33 mouse cellular contexts compared by ENCODE assay signal in the genomic region with DNA sequence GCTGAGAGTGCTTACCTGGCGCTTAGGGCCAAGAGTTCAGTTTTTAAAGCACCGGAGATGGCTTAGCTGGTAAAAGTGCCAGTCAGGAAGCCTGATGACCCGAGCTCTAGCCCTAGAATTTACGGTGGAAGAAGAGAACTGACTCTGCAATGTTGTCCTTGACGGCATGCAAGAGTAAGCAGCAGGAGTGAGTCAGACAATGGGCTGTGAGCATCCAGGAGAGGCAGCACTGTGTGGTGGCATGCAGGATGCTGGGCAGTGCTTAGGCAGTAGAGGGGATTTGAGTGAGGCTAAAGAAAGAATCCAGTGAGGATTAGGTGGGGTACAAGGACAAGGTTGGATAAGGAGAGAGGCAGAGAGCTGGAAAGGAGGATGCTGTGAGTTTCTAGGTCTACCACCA. TPM values are rescaled to one million over a fixed set of nuclear protein-coding genes. Genes with fewer than 3 reads are reported as not detected.
DNase-seq lines count a peak whose midpoint lies in the region; ATAC-seq and TF ChIP-seq lines count a peak whose summit lies in the region.
"Had no signal": no experiment of that assay in that cellular context is flagged by ENCODE, and none has a peak within 500 bp of the region (broad histone marks: within the 10 kb centered on the region; RNA-seq: fewer than 3 reads in every experiment).

No protein-coding gene starts in this region.

- H3K27me3 ChIP-seq in kidney, embryonic 16.5 days (ENCODE audit: insufficient read depth, low read length), result no peaks in the 10 kb centered on the region
- no peaks in the 10 kb centered on the region for H3K27me3 ChIP-seq in E14TG2a.4 (ENCODE audit: insufficient read depth, low read length)
- no peaks in the 10 kb centered on the region for H3K27me3 ChIP-seq in Patski
- no peaks in the 10 kb centered on the region for H3K27me3 ChIP-seq in forebrain, embryonic 10.5 days (ENCODE audit: poor library complexity, severe bottlenecking)
- H3K27me3 ChIP-seq in intestine, embryonic 15.5 days (replicated peaks), result no peaks in the 10 kb centered on the region
- H3K27me3 ChIP-seq: forebrain, embryonic 12.5 days; hindbrain, embryonic 15.5 days; limb, embryonic 13.5 days; lung, embryonic 15.5 days; midbrain, embryonic 13.5 days had no signal

- no peak overlapping the region for H3K4me3 ChIP-seq in kidney, embryonic 16.5 days (ENCODE audit: low read length)
- H3K4me3 ChIP-seq in E14TG2a.4 (replicated peaks; ENCODE audit: low read length), result peak overlapping the region; percentile 1; the same call in 1 of the 2 replicates
- no peak overlapping the region for H3K4me3 ChIP-seq in forebrain, embryonic 10.5 days
- no peak overlapping the region for H3K4me3 ChIP-seq in intestine, embryonic 15.5 days (replicated peaks)
- H3K4me3 ChIP-seq: erythroblast, embryonic 14.5 days; forebrain, embryonic 12.5 days; heart, embryonic 13.5 days; hindbrain, embryonic 10.5 days; hindbrain, embryonic 15.5 days; layer of hippocampus, adult 2 months; limb, embryonic 13.5 days; lung, embryonic 15.5 days; midbrain, embryonic 13.5 days had no signal

- CTCF ChIA-PET in Patski (lab: Charles Lee), result interaction anchor here (0.9 to 2.4 kb wide), 6 partner anchors 9 to 141 kb away, joined by 3 to 6 read pairs (median 6); no protein-coding TSS in a partner anchor

- H3K36me3 ChIP-seq in kidney, embryonic 16.5 days (ENCODE audit: insufficient read depth, low read length), result no peaks in the 10 kb centered on the region
- H3K36me3 ChIP-seq in E14TG2a.4 (ENCODE audit: insufficient read depth, low read length), result no peaks in the 10 kb centered on the region
- H3K36me3 ChIP-seq in forebrain, embryonic 10.5 days (replicated peaks), result no peaks in the 10 kb centered on the region
- no peaks in the 10 kb centered on the region for H3K36me3 ChIP-seq in intestine, embryonic 15.5 days
- H3K36me3 ChIP-seq: forebrain, embryonic 12.5 days; G1E; heart, embryonic 13.5 days; hindbrain, embryonic 10.5 days; hindbrain, embryonic 15.5 days; limb, embryonic 13.5 days; lung, embryonic 15.5 days; midbrain, embryonic 13.5 days had no signal

- WGBS in kidney, embryonic 16.5 days, result 19% methylated on average over 5 of the region's 5 CpGs
- 41% methylated on average over 5 of the region's 5 CpGs for WGBS in forebrain, embryonic 10.5 days
- 57% methylated on average over 5 of the region's 5 CpGs for WGBS in intestine, embryonic 15.5 days

- POLR2A ChIA-PET in Patski (lab: Charles Lee), result interaction anchor here (1.2 kb wide), 1 partner anchor 17 kb away, joined by 4 read pairs; no protein-coding TSS in a partner anchor

- TF ChIP-seq CTCF in E14TG2a.4 (conservative IDR thresholded peaks at IDR 0.05; ENCODE audit: low read length) (no peak), Patski (IDR thresholded peaks at IDR 0.05) (peak; percentile 48)

- H3K4me2 ChIP-seq in kidney, embryonic 16.5 days (replicated peaks; ENCODE audit: low read depth, low read length), result no peak overlapping the region
- no peak overlapping the region for H3K4me2 ChIP-seq in intestine, embryonic 15.5 days (replicated peaks)
- H3K4me2 ChIP-seq: forebrain, embryonic 12.5 days; heart, embryonic 13.5 days; hindbrain, embryonic 15.5 days; limb, embryonic 13.5 days; liver, embryonic 11.5 days; lung, embryonic 15.5 days; midbrain, embryonic 13.5 days had no signal

- H3K9ac ChIP-seq in kidney, embryonic 16.5 days (replicated peaks; ENCODE audit: low read length), result no peak overlapping the region
- H3K9ac ChIP-seq in intestine, embryonic 15.5 days, result no peak overlapping the region
- H3K9ac ChIP-seq: forebrain, embryonic 12.5 days; forebrain, postnatal 0 days; heart, embryonic 13.5 days; hindbrain, embryonic 15.5 days; limb, embryonic 13.5 days; lung, embryonic 15.5 days; midbrain, embryonic 13.5 days had no signal

- H3K27ac ChIP-seq in kidney, embryonic 16.5 days (ENCODE audit: low read length), result no peak overlapping the region
- no peak overlapping the region for H3K27ac ChIP-seq in forebrain, embryonic 10.5 days
- H3K27ac ChIP-seq in intestine, embryonic 15.5 days, result no peak overlapping the region
- H3K27ac ChIP-seq: forebrain, embryonic 12.5 days; heart, embryonic 13.5 days; hindbrain, embryonic 10.5 days; hindbrain, embryonic 15.5 days; layer of hippocampus, adult 2 months; limb, embryonic 13.5 days; lung, embryonic 15.5 days; midbrain, embryonic 13.5 days; stomach, postnatal 0 days had no signal

- H3K4me1 ChIP-seq in kidney, embryonic 16.5 days (ENCODE audit: insufficient read depth, low read length), result no peaks in the 10 kb centered on the region
- peaks cover 91% of the 10 kb centered on the region for H3K4me1 ChIP-seq in E14TG2a.4 (replicated peaks; ENCODE audit: low read depth, low read length)
- peaks cover 16% of the 10 kb centered on the region for H3K4me1 ChIP-seq in forebrain, embryonic 10.5 days
- no peaks in the 10 kb centered on the region for H3K4me1 ChIP-seq in intestine, embryonic 15.5 days (replicated peaks)
- H3K4me1 ChIP-seq: hindbrain, embryonic 15.5 days; lung, embryonic 15.5 days; midbrain, embryonic 13.5 days had no signal

- ATAC-seq in kidney, embryonic 16.5 days (ENCODE audit: low FRiP score, low TSS enrichment), result 0 out of 2 replicates have a peak, but pooled peaks have one; percentile 31
- ATAC-seq in Patski, result peak; percentile 97
- no peak for ATAC-seq in intestine, embryonic 15.5 days
- ATAC-seq: activated CD4-positive, CD25-positive, alpha-beta regulatory T cell, adult 4 months; forebrain, postnatal 0 days; inflammation-experienced regulatory T-cells, adult 6 months; midbrain, embryonic 13.5 days had no signal

- H3K9me3 ChIP-seq in kidney, embryonic 16.5 days (ENCODE audit: low read length), result no peaks in the 10 kb centered on the region
- no peaks in the 10 kb centered on the region for H3K9me3 ChIP-seq in E14TG2a.4 (ENCODE audit: low read length)
- no peaks in the 10 kb centered on the region for H3K9me3 ChIP-seq in forebrain, embryonic 10.5 days
- no peaks in the 10 kb centered on the region for H3K9me3 ChIP-seq in intestine, embryonic 15.5 days
- H3K9me3 ChIP-seq: forebrain, embryonic 12.5 days; G1E; heart, embryonic 13.5 days; hindbrain, embryonic 10.5 days; hindbrain, embryonic 15.5 days; limb, embryonic 13.5 days; lung, embryonic 15.5 days; midbrain, embryonic 13.5 days had no signal

- in situ Hi-C loops in Patski (cut with MboI; ENCODE audit: low pct_unique_long_range_greater_than_20kb), result no loop called here

- peak; percentile 73 to 81 for DNase-seq in adrenal gland, adult (ENCODE audit: inconsistent age in 2 of 2, low spot score in 1 of 2)
- DNase-seq in adrenal gland, postnatal 25 days, result no peak
- DNase-seq in kidney, postnatal 36 days, result no peak
- no peak for DNase-seq in Patski (ENCODE audit: low read depth, low spot score)
- DNase-seq in forebrain, embryonic 10.5 days (ENCODE audit: extremely low spot score, low spot score), result no peak
- DNase-seq: cerebellum, adult 11-12 months; cerebellum, postnatal 10 days; forebrain, postnatal 0 days; heart, postnatal 14 days; kidney, adult 18-20 months; kidney, postnatal 10 days; lung, postnatal 36 days; right cerebral cortex, adult 18-20 months; spleen, adult 18-20 months; thymus, adult 18-20 months; thymus, postnatal 25 days had no signal

RNA-seq across cellular contexts. Expression of a gene that starts 15.6 kb away (rescaled TPM):
- 598 and 906 TPM in 2 replicates for total RNA-seq in adrenal gland, postnatal 25 days (2021)
- 82.9 and 96.3 TPM in 2 replicates for polyA plus RNA-seq in kidney, embryonic 16.5 days (2015; fragmentation: Nextera tagmentation; extraction: Ambion mirVana)
- polyA plus RNA-seq in Patski (2021), result 497 TPM
- polyA plus RNA-seq in forebrain, embryonic 10.5 days (2016; fragmentation: Nextera tagmentation; extraction: Ambion mirVana), result 42.4 and 47.0 TPM in 2 replicates
- 78.0 and 87.9 TPM in 2 replicates for polyA plus RNA-seq in intestine, embryonic 15.5 days (2015; fragmentation: Nextera tagmentation; extraction: Ambion mirVana)

Comparison
In these comparisons a context has a peak if more than half of its experiments do, and no peak if none do; other contexts are left out.
1. DNase-seq: peak in adrenal gland, adult (2 of 2); none in adrenal gland, postnatal 25 days (single experiment), kidney, postnatal 36 days (0 of 2), Patski (single experiment) and forebrain, embryonic 10.5 days (single experiment).